23 mouse cellular contexts compared by ENCODE assay signal in genomic region chr1:51493592-51494307, GRCm38 (mm10). TPM values are rescaled to one million over a fixed set of nuclear protein-coding genes. Genes with fewer than 3 reads are reported as not detected.
A peak's percentile ranks its signal among the peaks of the same experiment; 100 is the strongest.
DNase-seq lines count a peak whose midpoint lies in the region; ATAC-seq and TF ChIP-seq lines count a peak whose summit lies in the region.
"Had no signal": no experiment of that assay in that cellular context is flagged by ENCODE, and none has a peak within 500 bp of the region (broad histone marks: within the 10 kb centered on the region; RNA-seq: fewer than 3 reads in every experiment).

No protein-coding gene starts in this region.

- H3K9ac ChIP-seq in kidney, embryonic 15.5 days = no peak overlapping the region
- H3K9ac ChIP-seq: liver, embryonic 14.5 days; lung, embryonic 15.5 days; midbrain, embryonic 12.5 days had no signal

- no peaks in the 10 kb centered on the region for H3K27me3 ChIP-seq in heart, embryonic 10.5 days (ENCODE audit: insufficient read depth, poor library complexity, severe bottlenecking)
- no peaks in the 10 kb centered on the region for H3K27me3 ChIP-seq in cerebellum, adult 2 months (ENCODE audit: control insufficient read depth, insufficient read depth, low read length)
- H3K27me3 ChIP-seq in kidney, embryonic 15.5 days = no peaks in the 10 kb centered on the region
- H3K27me3 ChIP-seq: lung, embryonic 15.5 days; midbrain, embryonic 12.5 days had no signal

- no peak overlapping the region for H3K4me3 ChIP-seq in heart, embryonic 10.5 days
- H3K4me3 ChIP-seq in cerebellum, adult 2 months (replicated peaks; ENCODE audit: insufficient read depth, low read depth, low read length) = no peak overlapping the region
- no peak overlapping the region for H3K4me3 ChIP-seq in kidney, embryonic 15.5 days (replicated peaks)
- H3K4me3 ChIP-seq: forebrain, embryonic 10.5 days; lung, embryonic 15.5 days; midbrain, embryonic 12.5 days had no signal

- WGBS in heart, embryonic 10.5 days = 85% methylated on average over 7 of the region's 7 CpGs
- WGBS in cerebellum, adult 2 months = 89% methylated on average over 7 of the region's 7 CpGs
- WGBS in kidney, embryonic 15.5 days = 82% methylated on average over 7 of the region's 7 CpGs

- H3K27ac ChIP-seq in heart, embryonic 10.5 days = no peak overlapping the region
- H3K27ac ChIP-seq in cerebellum, adult 2 months (ENCODE audit: insufficient read depth, low read length) = no peak overlapping the region
- no peak overlapping the region for H3K27ac ChIP-seq in kidney, embryonic 15.5 days
- H3K27ac ChIP-seq: forebrain, embryonic 10.5 days; hindbrain, postnatal 0 days; liver, embryonic 14.5 days; lung, embryonic 15.5 days; midbrain, embryonic 12.5 days; stomach, postnatal 0 days had no signal

- peak; percentile 83 for DNase-seq in heart, adult 11 months
- DNase-seq in heart, embryonic 10.5 days (ENCODE audit: low spot score) = no peak
- DNase-seq in adipocyte (ENCODE audit: low spot score) = peak; percentile 62
- peak; percentile 16 for DNase-seq in induced T-regulatory cell, adult 2 months (ENCODE audit: low read depth)
- DNase-seq in cerebellum, adult 2 months = no peak
- no peak for DNase-seq in left cerebral cortex, postnatal 14 days (ENCODE audit: low spot score in 2 of 2)
- DNase-seq: adrenal gland, postnatal 10 days; cerebellum, adult 9-11 months; gastrocnemius, postnatal 36 days; kidney, postnatal 36 days; lung, postnatal 4 days; thymus, adult 2 months had no signal

- H3K9me3 ChIP-seq in heart, embryonic 10.5 days = no peaks in the 10 kb centered on the region
- H3K9me3 ChIP-seq in kidney, embryonic 15.5 days (replicated peaks) = no peaks in the 10 kb centered on the region
- H3K9me3 ChIP-seq: forebrain, embryonic 10.5 days; lung, embryonic 15.5 days; midbrain, embryonic 12.5 days had no signal

- no peaks in the 10 kb centered on the region for H3K36me3 ChIP-seq in heart, embryonic 10.5 days
- H3K36me3 ChIP-seq in kidney, embryonic 15.5 days = no peaks in the 10 kb centered on the region
- H3K36me3 ChIP-seq: forebrain, embryonic 10.5 days; lung, embryonic 15.5 days; midbrain, embryonic 12.5 days had no signal

- no peak overlapping the region for H3K4me2 ChIP-seq in kidney, embryonic 15.5 days
- H3K4me2 ChIP-seq: heart, embryonic 11.5 days; lung, embryonic 15.5 days; midbrain, embryonic 12.5 days had no signal

- intact Hi-C loops in left cerebral cortex, postnatal 14 days (cut with DNase I) = no loop called here

- H3K4me1 ChIP-seq in heart, embryonic 10.5 days = no peaks in the 10 kb centered on the region
- no peaks in the 10 kb centered on the region for H3K4me1 ChIP-seq in cerebellum, adult 2 months (ENCODE audit: control insufficient read depth, insufficient read depth, low read length)
- no peaks in the 10 kb centered on the region for H3K4me1 ChIP-seq in kidney, embryonic 15.5 days
- H3K4me1 ChIP-seq: forebrain, embryonic 10.5 days; lung, embryonic 15.5 days; midbrain, embryonic 12.5 days had no signal

- no peak for TF ChIP-seq POLR2A in cerebellum, adult 2 months (IDR thresholded peaks at IDR 0.05; ENCODE audit: borderline replicate concordance, insufficient read depth, low read length)

- no peak for TF ChIP-seq CTCF in cerebellum, adult 2 months (IDR thresholded peaks at IDR 0.05; ENCODE audit: borderline replicate concordance, insufficient read depth, low read depth, low read length)

- ATAC-seq in neutrophil, adult 5-6 weeks (ENCODE audit: extremely low read depth, insufficient number of reproducible peaks, low FRiP score, poor library complexity, severe bottlenecking) = 0 out of 2 replicates have a peak, but pooled peaks have one; percentile 19
- no peak for ATAC-seq in kidney, embryonic 15.5 days (replicated peaks; ENCODE audit: low FRiP score)
- ATAC-seq: activated CD4-positive, CD25-positive, alpha-beta regulatory T cell, adult 4 months; hindbrain, postnatal 0 days; intestine, postnatal 0 days had no signal

RNA-seq across cellular contexts. Expression of gene Nabp1, which starts 15.5 kb away (rescaled TPM):
- 18.8 and 21.5 TPM in 2 replicates for polyA plus RNA-seq in heart, embryonic 10.5 days (2016; fragmentation: Nextera tagmentation; extraction: Ambion mirVana)
- 264 and 309 TPM in 2 replicates for total RNA-seq in neutrophil, adult 5-6 weeks (2017)
- polyA plus RNA-seq in cerebellum, adult 2 months (2012; rRNA removed) = 8.2 and 9.6 TPM in 2 replicates
- 10 to 100 TPM; 11.7 to 15.9 TPM for total RNA-seq in left cerebral cortex, postnatal 14 days (2021)
- polyA plus RNA-seq in kidney, embryonic 15.5 days (2015; fragmentation: Nextera tagmentation; extraction: Ambion mirVana) = 21.1 TPM in 2 replicates

Comparison
In these comparisons a context has a peak if more than half of its experiments do, and no peak if none do; other contexts are left out.
1. DNase-seq: peak in heart, adult 11 months (single experiment), adipocyte (single experiment) and induced T-regulatory cell, adult 2 months (single experiment); none in heart, embryonic 10.5 days (single experiment), cerebellum, adult 2 months (0 of 2) and left cerebral cortex, postnatal 14 days (0 of 2).